Mouse (Mus musculus) heart, embryonic 11.5 days (tissue): ENCODE measurements around the gene Grsf1. TPM values are rescaled to one million over a fixed set of nuclear protein-coding genes. Genes with fewer than 3 reads are reported as not detected.
A peak's percentile ranks its signal among the peaks of the same experiment; 100 is the strongest.

Experiments used
- ATAC-seq: fragments of 200-750 bp; cut with Nextera tagmentation; replicated peaks from 2 replicates; pipeline ENCODE4 v1.8.0; 2017; ENCODE audit warnings: moderate library complexity; ENCODE audit not compliant: insufficient number of reproducible peaks, low FRiP score, low TSS enrichment
- H3K27ac ChIP-seq: fragments of 300-500 bp; sonication (generic); 2 replicates; pipeline ENCODE4 v1.5.1; 2014; ENCODE audit warnings: mild to moderate bottlenecking, low read depth, low read length
- H3K27me3 ChIP-seq: fragments of 300-500 bp; sonication (generic); 2 replicates; pipeline ENCODE4 v1.6.1; 2014; ENCODE audit warnings: mild to moderate bottlenecking, low read length, mixed read lengths; ENCODE audit not compliant: control insufficient read depth, insufficient read depth
- H3K36me3 ChIP-seq: fragments of 300-500 bp; sonication (generic); 2 replicates; pipeline ENCODE4 v1.6.1; 2014; ENCODE audit warnings: mild to moderate bottlenecking, low read length, moderate library complexity, mixed read lengths; ENCODE audit not compliant: control insufficient read depth, insufficient read depth
- H3K4me1 ChIP-seq: fragments of 300-500 bp; sonication (generic); 2 replicates; pipeline ENCODE4 v1.6.1; 2014; ENCODE audit warnings: low read length; ENCODE audit not compliant: control insufficient read depth, insufficient read depth
- H3K4me2 ChIP-seq: fragments of 300-500 bp; sonication (generic); 2 replicates; pipeline ENCODE4 v1.6.1; 2014; ENCODE audit warnings: mild to moderate bottlenecking, moderate library complexity
- H3K4me3 ChIP-seq: fragments of 300-500 bp; sonication (generic); 2 replicates; pipeline ENCODE4 v1.5.1; 2014; ENCODE audit warnings: low read depth, low read length
- H3K9ac ChIP-seq: fragments of 300-500 bp; sonication (generic); 2 replicates; pipeline ENCODE4 v1.6.1; 2014; ENCODE audit warnings: mild to moderate bottlenecking, low read depth, low read length, moderate library complexity
- H3K9me3 ChIP-seq: fragments of 300-500 bp; sonication (generic); replicated peaks from 2 replicates; pipeline ENCODE4 v1.6.1; 2016; ENCODE audit warnings: low read length; ENCODE audit not compliant: control insufficient read depth
- WGBS: fragments of 180-500 bp; shearing (Covaris S2); extraction: QIAGEN DNeasy Blood & Tissue Kit; methylation state at CpG from one replicate; pipeline ENCODE4 v1.1.7; 2014; ENCODE audit not compliant: insufficient replicate concordance; 5-methylcytosine and 5-hydroxymethylcytosine counted together
- polyA plus RNA-seq: library from polyadenylated mRNA; unstranded; fragments of >200 nt; fragmentation: Nextera tagmentation; extraction: Ambion mirVana; gene quantifications from 2 replicates; pipeline ENCODE4 v1.2.1, GENCODE M21; 2014

Grsf1 gene
- polyA plus RNA-seq, 1 experiment from 2014 or later, result 72.7 TPM

DNA sequence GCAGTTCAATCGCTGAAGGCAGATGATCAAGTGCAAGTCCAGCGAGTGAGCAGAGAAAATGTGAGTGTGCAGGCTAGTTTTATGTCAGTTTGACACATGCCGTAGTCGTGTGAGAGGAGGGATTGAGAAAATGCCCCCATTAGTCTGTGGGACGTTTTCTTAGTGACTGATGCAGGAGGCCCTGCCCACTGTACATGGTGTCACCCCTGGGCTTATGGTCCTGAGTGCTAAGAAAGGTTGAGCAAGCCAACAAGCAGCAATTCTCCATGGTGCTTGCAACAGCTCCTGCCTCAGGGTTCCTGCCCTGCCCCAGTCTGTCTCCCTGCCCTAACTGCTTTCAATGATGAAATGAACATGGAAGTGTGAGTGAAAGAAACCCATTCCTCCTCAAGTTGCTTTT lies 23.4 kb downstream of the Grsf1 start:
- ATAC-seq, result no peak
- Histone ChIP-seq H3K4me2 (no peak overlapping the region), H3K4me3 (no peak overlapping the region), H3K9me3 (no peaks in the 10 kb centered on the region), H3K9ac (no peak overlapping the region), H3K36me3 (peaks cover 13% of the 10 kb centered on the region), H3K27me3 (no peaks in the 10 kb centered on the region), H3K4me1 (peaks cover 23% of the 10 kb centered on the region), H3K27ac (no peak overlapping the region)
- WGBS, result 84% methylated on average over 5 of the region's 5 CpGs

DNA sequence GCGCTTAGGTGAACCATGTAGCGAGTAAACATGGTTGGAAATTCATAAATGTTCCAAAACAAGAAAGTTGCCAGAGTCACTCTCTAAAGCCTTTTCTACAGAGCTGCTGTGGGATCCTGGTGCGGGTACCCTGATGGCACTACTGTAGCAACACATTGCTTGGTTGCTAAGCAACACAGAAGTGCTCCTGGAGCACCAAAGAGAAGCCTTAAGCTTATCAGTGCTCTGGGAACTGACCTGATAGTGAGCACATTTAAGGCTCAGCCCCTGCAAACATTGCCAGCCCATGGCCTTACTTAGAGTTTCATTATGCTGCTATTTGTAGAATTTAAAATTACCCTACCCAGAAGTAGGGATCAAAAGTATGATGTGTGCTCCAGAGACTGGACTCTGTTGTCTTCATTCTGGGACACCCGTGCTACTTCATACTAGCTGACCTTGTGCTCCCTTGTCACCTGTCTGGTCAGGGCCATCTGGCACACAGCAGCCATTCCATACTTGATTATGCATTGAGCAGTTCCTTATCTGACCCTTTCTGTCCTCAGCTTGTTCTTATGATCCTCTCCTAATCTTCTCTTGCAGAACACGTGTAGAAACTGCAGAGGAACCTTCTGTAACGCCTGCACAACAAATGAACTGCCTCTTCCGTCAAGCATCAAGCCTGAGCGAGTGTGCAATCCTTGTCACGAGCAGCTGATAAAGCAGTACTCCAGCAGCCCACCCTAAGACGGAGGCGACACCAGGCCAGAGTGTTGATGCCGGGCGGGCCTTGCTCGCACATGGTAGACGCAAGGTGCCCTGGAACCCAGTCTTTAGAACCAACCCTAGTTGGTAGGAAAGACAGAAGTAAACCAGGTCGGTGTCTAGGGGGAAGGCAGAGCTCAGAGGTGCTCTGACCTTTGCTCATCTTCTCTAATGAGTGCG lies 26.5 kb downstream of the Grsf1 start:
- H3K9ac ChIP-seq, result 0 out of 2 replicates have a peak overlapping the region, but pooled peaks have one; percentile 10
- no peak overlapping the region for H3K4me3 ChIP-seq
- H3K4me1 ChIP-seq, result peaks cover 18% of the 10 kb centered on the region
- H3K9me3 ChIP-seq, result no peaks in the 10 kb centered on the region
- ATAC-seq, result peak; percentile 61; the same call in 1 of the 2 replicates
- peaks cover 22% of the 10 kb centered on the region for H3K36me3 ChIP-seq
- no peak overlapping the region; the same call in 1 of the 2 replicates for H3K4me2 ChIP-seq
- WGBS, result 49% methylated on average over 17 of the region's 17 CpGs
- H3K27ac ChIP-seq, result peak overlapping the region; percentile 73
- H3K27me3 ChIP-seq, result no peaks in the 10 kb centered on the region

DNA sequence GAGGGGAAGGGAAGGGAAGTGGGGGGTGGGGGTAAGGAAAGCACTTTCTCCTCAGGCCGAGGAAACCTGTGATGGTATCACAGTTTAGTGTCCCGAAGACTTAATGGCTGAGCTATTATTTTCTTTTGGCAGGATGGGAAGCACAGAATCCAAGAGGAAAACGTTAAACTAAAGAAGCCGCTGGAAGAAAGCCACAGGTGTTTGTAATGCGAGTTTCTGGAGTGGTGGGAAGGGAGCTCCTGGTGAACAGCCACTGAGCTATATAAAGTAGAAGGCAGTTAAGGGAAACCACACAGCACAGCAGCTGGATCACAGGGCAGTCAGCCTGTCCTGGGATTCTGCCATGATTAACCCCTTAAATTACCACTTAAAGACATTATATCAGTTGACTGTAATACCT lies 30.6 kb downstream of the Grsf1 start:
- 63% methylated on average over 5 of the region's 5 CpGs for WGBS
- no peak overlapping the region for H3K4me3 ChIP-seq
- H3K27me3 ChIP-seq, result no peaks in the 10 kb centered on the region
- no peak overlapping the region for H3K4me2 ChIP-seq
- no peak for ATAC-seq
- H3K9me3 ChIP-seq, result no peaks in the 10 kb centered on the region
- H3K4me1 ChIP-seq, result peaks cover 18% of the 10 kb centered on the region
- H3K36me3 ChIP-seq, result peaks cover 20% of the 10 kb centered on the region
- H3K27ac ChIP-seq, result no peak overlapping the region
- H3K9ac ChIP-seq, result no peak overlapping the region

DNA sequence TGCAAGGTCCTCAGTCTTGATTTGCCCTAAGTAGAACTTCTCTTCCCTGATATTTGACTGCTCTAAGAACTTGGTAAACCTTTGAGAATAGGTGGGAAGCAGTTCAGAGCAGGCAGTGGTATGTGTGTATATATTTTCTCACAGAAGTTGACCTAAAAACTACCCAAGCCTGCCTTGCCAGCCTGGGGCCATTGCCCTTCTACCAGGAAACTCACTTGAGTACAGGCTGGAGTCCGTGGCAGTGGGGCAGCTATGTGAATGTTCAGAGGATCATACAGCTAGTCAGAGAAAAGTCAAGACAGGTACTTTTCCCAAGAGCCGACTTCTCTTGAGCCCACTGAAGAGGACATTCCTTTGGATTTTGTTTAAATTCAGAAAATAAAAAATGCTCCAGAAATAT lies 31.1 kb downstream of the Grsf1 start:
- Histone ChIP-seq H3K4me2 (no peak overlapping the region), H3K27ac (no peak overlapping the region), H3K4me1 (peaks cover 18% of the 10 kb centered on the region), H3K9ac (no peak overlapping the region), H3K27me3 (no peaks in the 10 kb centered on the region), H3K36me3 (peaks cover 20% of the 10 kb centered on the region), H3K4me3 (no peak overlapping the region), H3K9me3 (no peaks in the 10 kb centered on the region)
- ATAC-seq, result no peak
- WGBS, result 79% methylated on average over 2 of the region's 2 CpGs

DNA sequence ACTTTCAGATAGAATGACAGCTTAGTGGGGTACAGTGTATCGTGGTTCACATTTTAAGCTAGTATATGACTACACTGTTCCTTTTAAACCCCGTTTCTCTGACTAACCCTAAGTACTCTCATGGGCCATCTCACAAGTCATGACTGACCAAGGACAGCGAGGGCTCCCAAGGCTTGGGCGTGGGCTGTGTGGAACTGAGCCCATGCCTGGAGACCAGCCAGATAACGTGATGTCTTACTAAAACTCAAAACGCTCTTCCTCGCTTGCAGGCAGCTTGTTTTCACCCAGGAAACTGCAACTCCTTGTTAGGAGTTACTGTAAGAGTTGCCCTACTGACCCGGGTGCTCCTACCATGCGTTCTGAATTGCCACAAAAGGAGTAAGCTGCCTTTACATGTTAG lies 32.5 kb downstream of the Grsf1 start:
- Histone ChIP-seq H3K4me1 (peaks cover 4% of the 10 kb centered on the region), H3K9me3 (no peaks in the 10 kb centered on the region), H3K4me3 (no peak overlapping the region), H3K9ac (no peak overlapping the region), H3K36me3 (peaks cover 20% of the 10 kb centered on the region), H3K27me3 (no peaks in the 10 kb centered on the region), H3K27ac (no peak overlapping the region), H3K4me2 (no peak overlapping the region)
- WGBS, result 89% methylated on average over 9 of the region's 9 CpGs
- ATAC-seq, result no peak

DNA sequence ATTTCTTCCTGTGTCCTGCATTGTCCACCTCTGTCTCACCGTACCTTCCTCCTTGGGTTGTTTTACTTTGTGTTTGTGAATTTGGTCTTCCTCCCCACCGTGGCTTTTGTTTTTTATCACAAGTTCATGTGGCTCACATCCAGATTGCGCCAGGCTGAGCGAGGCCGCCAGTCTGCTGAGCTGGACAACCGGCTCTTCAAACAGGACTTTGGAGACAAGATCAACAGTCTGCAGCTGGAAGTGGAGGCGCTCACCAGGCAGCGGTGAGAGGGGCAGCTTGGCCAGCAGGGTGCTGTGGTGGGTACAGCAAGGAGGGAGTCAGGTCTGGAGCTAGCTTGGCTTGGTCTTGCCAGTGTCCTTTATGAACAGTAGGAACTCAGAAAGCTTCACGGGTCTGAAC lies 33.2 kb downstream of the Grsf1 start:
- no peak for ATAC-seq
- Histone ChIP-seq H3K27ac (no peak overlapping the region), H3K4me1 (no peaks in the 10 kb centered on the region), H3K9me3 (no peaks in the 10 kb centered on the region), H3K36me3 (peaks cover 15% of the 10 kb centered on the region), H3K9ac (no peak overlapping the region), H3K27me3 (no peaks in the 10 kb centered on the region), H3K4me3 (no peak overlapping the region), H3K4me2 (no peak overlapping the region)
- 73% methylated on average over 9 of the region's 9 CpGs for WGBS

DNA sequence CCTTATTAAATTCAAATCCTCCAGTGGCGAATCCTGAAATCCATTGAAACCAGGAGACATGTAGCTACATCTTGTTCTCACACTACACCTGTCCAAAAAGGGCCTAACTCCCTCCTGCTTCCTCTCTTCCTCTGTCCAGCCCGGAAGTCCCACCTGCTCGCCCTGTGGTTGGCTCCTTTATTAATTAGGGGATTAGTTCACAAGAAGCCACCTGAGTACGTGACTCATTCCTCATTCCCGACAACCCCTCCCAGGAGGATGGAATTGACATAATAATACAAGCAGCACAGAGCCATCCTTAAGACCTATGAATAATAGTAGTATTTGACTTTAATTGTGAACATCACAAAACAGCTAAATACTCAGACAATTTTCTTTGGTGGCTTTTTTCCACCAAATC lies 41.9 kb downstream of the Grsf1 start:
- no peak overlapping the region for H3K4me2 ChIP-seq
- no peak overlapping the region for H3K9ac ChIP-seq

DNA sequence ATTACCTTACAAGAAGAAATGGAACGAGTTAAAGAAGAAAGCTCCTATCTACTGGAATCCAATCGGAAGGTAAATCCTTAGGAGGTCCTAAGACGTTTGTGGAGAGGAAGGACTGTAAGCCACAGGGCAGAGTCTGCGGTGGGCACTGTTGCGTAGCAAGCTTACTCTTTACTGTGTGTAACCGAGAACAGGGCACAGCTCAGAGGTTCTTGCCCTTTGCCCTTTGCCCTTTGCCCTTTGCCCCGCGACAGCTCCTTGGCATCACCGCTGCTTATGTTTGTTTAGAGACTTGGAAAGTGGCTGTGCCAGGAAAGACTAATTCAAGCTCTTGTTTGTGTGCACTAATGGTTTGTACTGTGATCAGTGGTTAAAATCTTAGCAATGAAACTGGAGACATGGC lies 43.5 kb downstream of the Grsf1 start:
- H3K9me3 ChIP-seq, result no peaks in the 10 kb centered on the region
- ATAC-seq, result no peak
- H3K9ac ChIP-seq, result no peak overlapping the region
- H3K4me1 ChIP-seq, result peaks cover 3% of the 10 kb centered on the region; the same call in 1 of the 2 replicates
- 86% methylated on average over 9 of the region's 9 CpGs for WGBS
- no peak overlapping the region for H3K27ac ChIP-seq
- no peak overlapping the region for H3K4me2 ChIP-seq
- H3K4me3 ChIP-seq, result no peak overlapping the region
- no peaks in the 10 kb centered on the region for H3K27me3 ChIP-seq
- H3K36me3 ChIP-seq, result peaks cover 6% of the 10 kb centered on the region

More for the DNA sequence above, 41.9 kb downstream of the Grsf1 start:
- Histone ChIP-seq H3K9me3 (no peaks in the 10 kb centered on the region), H3K4me1 (peaks cover 3% of the 10 kb centered on the region; the same call in 1 of the 2 replicates), H3K4me3 (no peak overlapping the region), H3K36me3 (peaks cover 6% of the 10 kb centered on the region), H3K27ac (no peak overlapping the region), H3K27me3 (no peaks in the 10 kb centered on the region)
- WGBS, result 88% methylated on average over 5 of the region's 5 CpGs
- no peak for ATAC-seq

DNA sequence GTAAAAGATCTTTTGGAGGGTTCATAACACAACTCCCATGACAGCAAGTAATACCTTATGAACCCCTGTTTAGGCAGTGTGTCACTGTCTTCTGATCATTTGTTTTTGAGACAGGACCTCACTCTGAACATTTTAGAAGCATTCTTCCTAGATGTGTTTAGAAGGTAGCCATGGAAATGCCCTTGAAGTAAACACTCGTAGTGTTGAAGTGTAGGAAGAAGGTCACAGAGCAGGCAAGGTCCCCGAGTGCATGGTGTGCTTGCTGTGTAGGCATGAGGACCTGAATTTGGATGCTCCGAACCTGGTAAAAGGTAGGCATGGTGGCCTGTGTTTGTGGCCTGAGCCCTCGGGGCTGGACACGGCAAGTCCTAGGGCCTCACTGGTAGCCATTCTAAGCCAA lies 44.4 kb downstream of the Grsf1 start:
- no peak overlapping the region for H3K27ac ChIP-seq
- H3K4me1 ChIP-seq, result peaks cover 3% of the 10 kb centered on the region; the same call in 1 of the 2 replicates
- H3K9ac ChIP-seq, result no peak overlapping the region
- ATAC-seq, result no peak
- no peak overlapping the region for H3K4me3 ChIP-seq
- WGBS, result 67% methylated on average over 5 of the region's 5 CpGs
- H3K27me3 ChIP-seq, result no peaks in the 10 kb centered on the region
- H3K9me3 ChIP-seq, result no peaks in the 10 kb centered on the region
- no peak overlapping the region for H3K4me2 ChIP-seq
- no peaks in the 10 kb centered on the region for H3K36me3 ChIP-seq
